Mouse (Mus musculus): ENCODE measurements around the gene Rnf41. TPM values are rescaled to one million over a fixed set of nuclear protein-coding genes. Genes with fewer than 3 reads are reported as not detected.

Gene Rnf41
- total and polyA plus RNA-seq, 3 experiments: 27.4 to 28.1 TPM; not detected in 1

- H3K9ac ChIP-seq (ENCODE audit: control insufficient read depth, low read depth, low read length, poor library complexity, severe bottlenecking): no peak overlapping the region
- H3K9me3 ChIP-seq (replicated peaks; ENCODE audit: insufficient read depth, low read length): no peaks in the 10 kb centered on the region
- H3K4me1 ChIP-seq (ENCODE audit: control insufficient read depth in 1 of 2, insufficient read depth in 2 of 2, low read length in 2 of 2): no peaks in the 10 kb centered on the region
- no peak overlapping the region for H3K27ac ChIP-seq (ENCODE audit: control insufficient read depth, low read depth, low read length)
- peaks cover 0 to 17% of the 10 kb centered on the region in 2 experiments; a peak in 2 of 4 replicates for H3K36me3 ChIP-seq (ENCODE audit: control insufficient read depth in 1 of 2, insufficient read depth in 2 of 2, low read length in 2 of 2)
- no peak for TF ChIP-seq RCOR1 (IDR thresholded peaks at IDR 0.05; ENCODE audit: low read depth, low read length)
- TF ChIP-seq POLR2A (IDR thresholded peaks at IDR 0.05; ENCODE audit: control insufficient read depth in 1 of 2, insufficient read depth in 1 of 2, low read depth in 1 of 2, low read length in 2 of 2, poor library complexity in 1 of 2): no peak
- TF ChIP-seq GABPA (IDR thresholded peaks at IDR 0.05; ENCODE audit: low read depth, low read length): no peak
- no peak for TF ChIP-seq POLR2AphosphoS2 (IDR thresholded peaks at IDR 0.05; ENCODE audit: low read length)
- no peak for TF ChIP-seq ZMIZ1 (IDR thresholded peaks at IDR 0.05; ENCODE audit: low read depth, low read length)
- no peak for TF ChIP-seq ETS1 (IDR thresholded peaks at IDR 0.05; ENCODE audit: low read depth, low read length)
- TF ChIP-seq NELFE (IDR thresholded peaks at IDR 0.05; ENCODE audit: low read depth, low read length): no peak
- TF ChIP-seq MYB (IDR thresholded peaks at IDR 0.05; ENCODE audit: low read depth, low read length): no peak
- no peak for TF ChIP-seq USF2 (IDR thresholded peaks at IDR 0.05; ENCODE audit: borderline replicate concordance in 1 of 2, insufficient read depth in 1 of 2, low read depth in 1 of 2, low read length in 2 of 2)
- no peak for TF ChIP-seq CHD1 (IDR thresholded peaks at IDR 0.05; ENCODE audit: low read depth, low read length)
- TF ChIP-seq EP300 (IDR thresholded peaks at IDR 0.05; ENCODE audit: low read depth in 1 of 2, low read length in 2 of 2): no peak
- no peak for DNase-seq (ENCODE audit: low read depth, low spot score)
- no peaks in the 10 kb centered on the region for H3K79me2 ChIP-seq (ENCODE audit: control insufficient read depth, insufficient read depth, low read length, poor library complexity)
- no peaks in the 10 kb centered on the region for H3K27me3 ChIP-seq (ENCODE audit: control insufficient read depth in 1 of 2, insufficient read depth in 2 of 2, low read length in 2 of 2)
- H3K4me3 ChIP-seq (ENCODE audit: control insufficient read depth in 1 of 2, insufficient read depth in 1 of 2, low read depth in 2 of 2, low read length in 2 of 2): no peak overlapping the region
Measured at GRCm38 (mm10) chr10:128435873-128436272, 24.4 kb downstream of the Rnf41 start.

- H3K4me3 ChIP-seq (ENCODE audit: control insufficient read depth in 1 of 2, insufficient read depth in 1 of 2, low read depth in 2 of 2, low read length in 2 of 2): no peak overlapping the region
- no peaks in the 10 kb centered on the region for H3K4me1 ChIP-seq (ENCODE audit: control insufficient read depth in 1 of 2, insufficient read depth in 2 of 2, low read length in 2 of 2)
- H3K27ac ChIP-seq (ENCODE audit: control insufficient read depth, low read depth, low read length): no peak overlapping the region
- TF ChIP-seq MXI1 (IDR thresholded peaks at IDR 0.05; ENCODE audit: low read depth, low read length): no peak
- TF ChIP-seq POLR2AphosphoS5 (IDR thresholded peaks at IDR 0.05; ENCODE audit: borderline replicate concordance, low read depth, low read length): no peak
- no peak for TF ChIP-seq ETS1 (IDR thresholded peaks at IDR 0.05; ENCODE audit: low read depth, low read length)
- H3K27me3 ChIP-seq (ENCODE audit: control insufficient read depth in 1 of 2, insufficient read depth in 2 of 2, low read length in 2 of 2): no peaks in the 10 kb centered on the region
- no peak for DNase-seq (ENCODE audit: low read depth, low spot score)
- H3K9ac ChIP-seq (ENCODE audit: control insufficient read depth, low read depth, low read length, poor library complexity, severe bottlenecking): no peak overlapping the region
- no peaks in the 10 kb centered on the region for H3K9me3 ChIP-seq (replicated peaks; ENCODE audit: insufficient read depth, low read length)
- H3K36me3 ChIP-seq (ENCODE audit: control insufficient read depth in 1 of 2, insufficient read depth in 2 of 2, low read length in 2 of 2): peaks cover 0 to 17% of the 10 kb centered on the region in 2 experiments; a peak in 2 of 4 replicates
- no peaks in the 10 kb centered on the region for H3K79me2 ChIP-seq (ENCODE audit: control insufficient read depth, insufficient read depth, low read length, poor library complexity)
Measured at GRCm38 (mm10) chr10:128436376-128436775, 24.9 kb downstream of the Rnf41 start.

GRCm38 (mm10) chr10:128438675-128439279, 27.3 kb downstream of the Rnf41 start:
- Histone ChIP-seq H3K4me3 (ENCODE audit: control insufficient read depth in 1 of 2, insufficient read depth in 1 of 2, low read depth in 2 of 2, low read length in 2 of 2) (no peak overlapping the region), H3K36me3 (ENCODE audit: control insufficient read depth in 1 of 2, insufficient read depth in 2 of 2, low read length in 2 of 2) (peaks cover 0 to 10% of the 10 kb centered on the region in 2 experiments; a peak in 2 of 4 replicates), H3K27ac (ENCODE audit: control insufficient read depth, low read depth, low read length) (no peak overlapping the region), H3K9ac (ENCODE audit: control insufficient read depth, low read depth, low read length, poor library complexity, severe bottlenecking) (no peak overlapping the region), H3K79me2 (ENCODE audit: control insufficient read depth, insufficient read depth, low read length, poor library complexity) (no peaks in the 10 kb centered on the region), H3K4me1 (ENCODE audit: control insufficient read depth in 1 of 2, insufficient read depth in 2 of 2, low read length in 2 of 2) (no peaks in the 10 kb centered on the region), H3K9me3 (replicated peaks; ENCODE audit: insufficient read depth, low read length) (no peaks in the 10 kb centered on the region), H3K27me3 (ENCODE audit: control insufficient read depth in 1 of 2, insufficient read depth in 2 of 2, low read length in 2 of 2) (no peaks in the 10 kb centered on the region)
- DNase-seq (ENCODE audit: low read depth, low spot score): no peak
- no peak for TF ChIP-seq CTCF (IDR thresholded peaks at IDR 0.05 in 2 of 3, conservative IDR thresholded peaks at IDR 0.05 in 1 of 3; ENCODE audit: control insufficient read depth in 1 of 3, insufficient read depth in 1 of 3, low read depth in 2 of 3, low read length in 3 of 3, poor library complexity in 1 of 3, severe bottlenecking in 1 of 3)
- TF ChIP-seq ZNF384 (IDR thresholded peaks at IDR 0.05; ENCODE audit: low read depth, low read length): no peak
- no peak for TF ChIP-seq RAD21 (IDR thresholded peaks at IDR 0.05; ENCODE audit: low read depth, low read length)
- no peak for TF ChIP-seq USF1 (IDR thresholded peaks at IDR 0.05; ENCODE audit: low read depth, low read length)
- no peak for TF ChIP-seq POLR2A (IDR thresholded peaks at IDR 0.05; ENCODE audit: control insufficient read depth in 1 of 2, insufficient read depth in 1 of 2, low read depth in 1 of 2, low read length in 2 of 2, poor library complexity in 1 of 2)
- no peak for TF ChIP-seq EP300 (IDR thresholded peaks at IDR 0.05; ENCODE audit: low read depth in 1 of 2, low read length in 2 of 2)
- TF ChIP-seq BHLHE40 (IDR thresholded peaks at IDR 0.05; ENCODE audit: borderline replicate concordance, low read depth, low read length): no peak
- TF ChIP-seq UBTF (IDR thresholded peaks at IDR 0.05; ENCODE audit: borderline replicate concordance, insufficient read depth, low read depth, low read length): no peak
- no peak for TF ChIP-seq POLR2AphosphoS5 (IDR thresholded peaks at IDR 0.05; ENCODE audit: borderline replicate concordance, low read depth, low read length)
- TF ChIP-seq E2F4 (IDR thresholded peaks at IDR 0.05; ENCODE audit: borderline replicate concordance, low read depth, low read length): no peak
- no peak for TF ChIP-seq ZKSCAN1 (IDR thresholded peaks at IDR 0.05; ENCODE audit: low read depth, low read length)
- no peak for TF ChIP-seq MAFK (IDR thresholded peaks at IDR 0.05; ENCODE audit: borderline replicate concordance, low read depth, low read length)
- TF ChIP-seq HCFC1 (IDR thresholded peaks at IDR 0.05; ENCODE audit: low read depth, low read length): no peak
- no peak for TF ChIP-seq TAL1 (IDR thresholded peaks at IDR 0.05; ENCODE audit: low read length)
- TF ChIP-seq MAX (IDR thresholded peaks at IDR 0.05; ENCODE audit: low read length): no peak

All from MEL (cell line).